Mouse (Mus musculus) MEL (cell line): ENCODE data around the gene Pml.
A peak's percentile ranks its signal among the peaks of the same experiment; 100 is the strongest.

Source experiments
- CTCF ChIP-seq, 3 experiments: IDR thresholded peaks in 2 of 3; conservative IDR thresholded peaks in 1 of 3; 2 replicates each; pipeline ENCODE4 v1.5.1; 2011 to 2012; ENCODE audit warnings: low read length in 3 of 3, low read depth in 2 of 3, mild to moderate bottlenecking in 2 of 3, improper control_type of control experiment in 1 of 3, inconsistent platforms in 1 of 3, mixed read lengths in 1 of 3, moderate library complexity in 1 of 3; ENCODE audit not compliant: control insufficient read depth in 1 of 3, insufficient read depth in 1 of 3, poor library complexity in 1 of 3, severe bottlenecking in 1 of 3
- E2F4 ChIP-seq: IDR thresholded peaks from 2 replicates; pipeline ENCODE4 v1.6.1; 2011; ENCODE audit warnings: low read depth, low read length, improper control_type of control experiment, borderline replicate concordance
- MAFK ChIP-seq: IDR thresholded peaks from 2 replicates; pipeline ENCODE4 v1.6.1; 2011; ENCODE audit warnings: low read depth, mild to moderate bottlenecking, low read length, improper control_type of control experiment, borderline replicate concordance
- MAX ChIP-seq: IDR thresholded peaks from 2 replicates; pipeline ENCODE4 v1.6.1; 2011; ENCODE audit warnings: low read length, improper control_type of control experiment
- MAZ ChIP-seq: IDR thresholded peaks from 2 replicates; pipeline ENCODE4 v1.6.1; 2012; ENCODE audit warnings: low read depth, mild to moderate bottlenecking, inconsistent platforms, low read length, improper control_type of control experiment
- MEF2A ChIP-seq: IDR thresholded peaks from 2 replicates; pipeline ENCODE4 v1.6.1; 2014; ENCODE audit warnings: low read depth, mild to moderate bottlenecking, inconsistent platforms, low read length, improper control_type of control experiment; ENCODE audit not compliant: poor library complexity, insufficient replicate concordance, severe bottlenecking; ENCODE audit errors: extremely low read depth
- SIN3A ChIP-seq: IDR thresholded peaks from 2 replicates; pipeline ENCODE4 v1.6.1; 2012; ENCODE audit warnings: low read length, improper control_type of control experiment, inconsistent platforms
- TAL1 ChIP-seq: IDR thresholded peaks from 2 replicates; pipeline ENCODE4 v1.6.1; 2012; ENCODE audit warnings: mild to moderate bottlenecking, inconsistent platforms, low read length, moderate library complexity, mixed read lengths
- TCF12 ChIP-seq: IDR thresholded peaks from 2 replicates; pipeline ENCODE4 v1.6.1; 2014; ENCODE audit warnings: low read depth, mild to moderate bottlenecking, inconsistent platforms, low read length, improper control_type of control experiment, moderate library complexity
- USF2 ChIP-seq, 2 experiments: IDR thresholded peaks; 2 replicates each; pipeline ENCODE4 v1.6.1; 2011 to 2012; ENCODE audit warnings: improper control_type of control experiment in 2 of 2, low read length in 2 of 2, borderline replicate concordance in 1 of 2, inconsistent platforms in 1 of 2, low read depth in 1 of 2, mild to moderate bottlenecking in 1 of 2; ENCODE audit not compliant: insufficient read depth in 1 of 2
- ZNF384 ChIP-seq: IDR thresholded peaks from 2 replicates; pipeline ENCODE4 v1.6.1; 2012; ENCODE audit warnings: low read depth, mild to moderate bottlenecking, inconsistent platforms, low read length, improper control_type of control experiment

GRCm38 (mm10) chr9:58204448-58205000 is 45.1 kb downstream of the Pml start:
- TF ChIP-seq CTCF (IDR thresholded peaks at IDR 0.05 in 2 of 3, conservative IDR thresholded peaks at IDR 0.05 in 1 of 3; ENCODE audit: control insufficient read depth in 1 of 3, insufficient read depth in 1 of 3, low read depth in 2 of 3, low read length in 3 of 3, poor library complexity in 1 of 3, severe bottlenecking in 1 of 3) (peak; percentile 85 to 93 (median 89)), TAL1 (no peak), E2F4 (no peak), ZNF384 (no peak), TCF12 (no peak), MAFK (no peak), SIN3A (no peak), MAX (no peak), USF2 (IDR thresholded peaks at IDR 0.05; ENCODE audit: borderline replicate concordance in 1 of 2, insufficient read depth in 1 of 2, low read depth in 1 of 2, low read length in 2 of 2) (no peak), MEF2A (no peak), MAZ (no peak)
